Mouse (Mus musculus) ES-E14 (cell line): ENCODE measurements around the gene Gcm1. TPM values are rescaled to one million over a fixed set of nuclear protein-coding genes. Genes with fewer than 3 reads are reported as not detected.

Experiments used
- DNase-seq: peaks from one replicate; pipeline ENCODE4 v3.0.0-alpha.2; 2013; ENCODE audit warnings: low read depth, low spot score
- H3K27ac ChIP-seq: 2 replicates; pipeline ENCODE4 v1.5.1; 2012; ENCODE audit warnings: low read depth, mild to moderate bottlenecking, low read length, moderate library complexity, mixed read lengths; ENCODE audit not compliant: poor library complexity, insufficient read depth, severe bottlenecking
- H3K36me3 ChIP-seq: 2 replicates; pipeline ENCODE4 v1.6.1; 2012; ENCODE audit warnings: mild to moderate bottlenecking, low read length, moderate library complexity, mixed read lengths; ENCODE audit not compliant: control insufficient read depth, poor library complexity, insufficient read depth, severe bottlenecking
- H3K4me1 ChIP-seq, 2 experiments: fragments of 150-350 bp in 1 of 2; sonication (generic) in 1 of 2; 2 replicates each; pipeline ENCODE4 v1.6.1; 2012; ENCODE audit warnings: low read length in 2 of 2, mild to moderate bottlenecking in 1 of 2, mixed read lengths in 1 of 2; ENCODE audit not compliant: control insufficient read depth in 2 of 2, insufficient read depth in 2 of 2, poor library complexity in 1 of 2
- H3K4me3 ChIP-seq, 2 experiments: fragments of 150-350 bp in 1 of 2; sonication (generic) in 1 of 2; 2 replicates each; pipeline ENCODE4 v1.5.1; 2012; ENCODE audit warnings: low read length in 2 of 2, low read depth in 1 of 2, mild to moderate bottlenecking in 1 of 2, mixed read lengths in 1 of 2; ENCODE audit not compliant: insufficient read depth in 1 of 2, poor library complexity in 1 of 2, severe bottlenecking in 1 of 2
- H3K9ac ChIP-seq: 2 replicates; pipeline ENCODE4 v1.6.1; 2012; ENCODE audit warnings: low read depth, mild to moderate bottlenecking, low read length, mixed read lengths; ENCODE audit not compliant: poor library complexity, insufficient read depth, severe bottlenecking
- H3K9me3 ChIP-seq: fragments of 150-350 bp; sonication (generic); 2 replicates; pipeline ENCODE4 v1.6.1; 2012; ENCODE audit warnings: low read depth, mild to moderate bottlenecking, low read length; ENCODE audit not compliant: control insufficient read depth, insufficient read depth
- CHD2 ChIP-seq: IDR thresholded peaks from 2 replicates; pipeline ENCODE4 v1.6.1; 2014; ENCODE audit warnings: mild to moderate bottlenecking, low read depth, low read length, inconsistent platforms
- HCFC1 ChIP-seq: IDR thresholded peaks from 2 replicates; pipeline ENCODE4 v1.6.1; 2012; ENCODE audit warnings: low read length, inconsistent platforms, borderline replicate concordance; ENCODE audit not compliant: insufficient read depth
- MAFK ChIP-seq: IDR thresholded peaks from 2 replicates; pipeline ENCODE4 v1.6.1; 2014; ENCODE audit warnings: mild to moderate bottlenecking, low read depth, low read length, inconsistent platforms; ENCODE audit not compliant: insufficient read depth
- ZC3H11A ChIP-seq: IDR thresholded peaks from 2 replicates; pipeline ENCODE4 v1.6.1; 2012; ENCODE audit warnings: low read depth, mild to moderate bottlenecking, inconsistent platforms, low read length, borderline replicate concordance
- ZNF384 ChIP-seq: IDR thresholded peaks from 2 replicates; pipeline ENCODE4 v1.6.1; 2012; ENCODE audit warnings: low read depth, low read length, inconsistent platforms
- in situ Hi-C, 2 experiments: fragments of 600-800 bp; cut with MboI; formaldehyde crosslinking; loops; one replicate each; pipeline ENCODE4 v1.15.1; 2025; ENCODE audit warnings: low sequenced_read_pairs in 2 of 2, inconsistent platforms in 1 of 2; ENCODE audit not compliant: unreplicated experiment in 2 of 2
- total RNA-seq: library from RNA; depleted of rRNA; stranded (reverse); fragments of 300-350 nt; gene quantifications from 2 replicates; pipeline ENCODE4 v1.2.3, GENCODE M21; 2012

Gene Gcm1
- total RNA-seq, 1 experiment = 1.4 TPM

DNA sequence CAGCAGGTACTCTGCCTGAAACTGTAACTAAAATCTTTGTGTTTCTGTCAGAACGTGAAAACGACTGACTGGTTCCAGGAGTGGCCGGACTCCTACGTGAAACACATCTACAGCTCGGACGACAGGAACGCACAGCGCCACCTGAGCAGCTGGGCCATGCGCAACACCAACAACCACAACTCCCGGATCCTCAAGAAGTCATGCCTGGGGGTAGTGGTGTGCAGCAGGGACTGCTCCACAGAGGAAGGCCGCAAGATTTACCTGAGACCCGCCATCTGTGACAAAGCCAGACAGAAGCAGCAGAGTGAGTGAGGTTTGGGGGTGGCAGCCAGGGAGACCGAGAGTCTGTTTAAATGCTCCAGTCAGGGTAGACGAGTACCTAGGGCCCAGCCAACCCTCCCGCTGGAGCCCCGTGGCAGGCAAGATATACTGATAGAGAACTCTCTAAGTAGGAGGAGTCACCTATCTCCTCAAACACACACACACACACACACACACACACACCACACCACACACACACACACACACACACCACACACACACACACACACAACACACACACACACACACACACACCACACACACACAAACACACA is 7.9 kb downstream of the Gcm1 start:
- Histone ChIP-seq H3K9ac (no peak overlapping the region), H3K27ac (no peak overlapping the region), H3K9me3 (no peaks in the 10 kb centered on the region), H3K4me3 (no peak overlapping the region; a peak in 2 of 4 replicates), H3K4me1 (peaks cover 2 to 4% of the 10 kb centered on the region in 2 experiments; a peak in 1 of 4 replicates), H3K36me3 (no peaks in the 10 kb centered on the region)
- in situ Hi-C loops = no loop called here
- TF ChIP-seq ZC3H11A = no peak
- no peak for TF ChIP-seq CHD2
- TF ChIP-seq ZNF384 = no peak
- no peak for TF ChIP-seq MAFK
- no peak for TF ChIP-seq HCFC1
- DNase-seq = no peak

GRCm38 (mm10) chr9:78062392-78062791 is 10.7 kb downstream of the Gcm1 start:
- Histone ChIP-seq H3K4me1 (peaks cover 2 to 4% of the 10 kb centered on the region in 2 experiments; a peak in 1 of 4 replicates), H3K36me3 (no peaks in the 10 kb centered on the region), H3K9ac (no peak overlapping the region), H3K27ac (no peak overlapping the region; the same call in 1 of the 2 replicates), H3K9me3 (no peaks in the 10 kb centered on the region), H3K4me3 (no peak overlapping the region)
- DNase-seq = no peak
- TF ChIP-seq ZNF384 (no peak), ZC3H11A (no peak), MAFK (no peak), HCFC1 (no peak), CHD2 (no peak)
- in situ Hi-C loops = no loop called here

- H3K27ac ChIP-seq = no peak overlapping the region
- in situ Hi-C loops = no loop called here
Measured at GRCm38 (mm10) chr9:78064121-78064520, 12.4 kb downstream of the Gcm1 start.

DNA sequence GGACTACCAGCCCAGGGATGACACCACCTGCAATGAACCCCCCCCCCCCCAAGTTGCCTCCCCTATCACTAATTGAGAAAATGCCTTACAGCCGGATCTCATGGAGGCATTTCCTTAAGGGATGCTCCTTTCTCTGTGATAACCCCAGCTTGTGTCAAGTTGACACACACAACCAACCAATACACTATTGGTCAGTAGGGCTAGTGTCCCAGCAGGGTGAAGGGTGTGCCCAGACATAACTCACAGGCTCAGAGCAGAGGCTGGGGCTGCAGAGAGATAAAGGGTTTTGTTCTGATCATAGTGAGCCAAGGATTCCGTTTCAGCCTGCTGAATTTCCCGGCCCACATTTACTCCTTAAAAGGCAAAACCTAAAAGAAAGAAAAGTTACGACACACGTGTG is 18.8 kb downstream of the Gcm1 start:
- TF ChIP-seq ZC3H11A (no peak), ZNF384 (no peak), CHD2 (no peak), MAFK (no peak), HCFC1 (no peak)

More at GRCm38 (mm10) chr9:78064121-78064520, 12.4 kb downstream of the Gcm1 start:
- peaks cover 0 to 2% of the 10 kb centered on the region in 2 experiments; a peak in 1 of 4 replicates for H3K4me1 ChIP-seq
- H3K9me3 ChIP-seq = no peaks in the 10 kb centered on the region
- no peak overlapping the region for H3K9ac ChIP-seq
- TF ChIP-seq HCFC1 (no peak), MAFK (no peak), CHD2 (no peak), ZC3H11A (no peak), ZNF384 (no peak)
- no peak overlapping the region for H3K4me3 ChIP-seq
- H3K36me3 ChIP-seq = no peaks in the 10 kb centered on the region
- no peak for DNase-seq

More for the DNA sequence above, 18.8 kb downstream of the Gcm1 start:
- DNase-seq = no peak
- no peak overlapping the region for H3K4me3 ChIP-seq
- H3K4me1 ChIP-seq = peaks cover 0 to 2% of the 10 kb centered on the region in 2 experiments; a peak in 1 of 4 replicates
- H3K27ac ChIP-seq = no peak overlapping the region
- no peaks in the 10 kb centered on the region for H3K36me3 ChIP-seq
- H3K9ac ChIP-seq = no peak overlapping the region
- H3K9me3 ChIP-seq = no peaks in the 10 kb centered on the region
- in situ Hi-C loops = no loop called here
